Comparison of ENCODE assay signal across 14 mouse cellular contexts in genomic region chr17:81586759-81587158, GRCm38 (mm10).
"Had no signal": no experiment of that assay in that cellular context is flagged by ENCODE, and none has a peak within 500 bp of the region (broad histone marks: within the 10 kb centered on the region; RNA-seq: fewer than 3 reads in every experiment).

No protein-coding gene starts in this region.

- DNase-seq: kidney, adult 2 months; kidney, postnatal 25 days; layer of hippocampus, postnatal 36 days; left cerebral cortex, postnatal 4 days; liver; lung, adult 18-20 months; lung, postnatal 10 days; lung, postnatal 36 days; retina, postnatal 1 day; right cerebral cortex, postnatal 4 days; thymus, postnatal 25 days had no signal

- ATAC-seq: liver, embryonic 12.5 days; midbrain, embryonic 13.5 days; midbrain, embryonic 16.5 days had no signal
